Mouse (Mus musculus) left cerebral cortex, adult 18-20 months (tissue): ENCODE results near the gene Golga1. TPM values are rescaled to one million over a fixed set of nuclear protein-coding genes. Genes with fewer than 3 reads are reported as not detected.

Source experiments
- DNase-seq, 2 experiments: peaks; one replicate each; pipeline ENCODE4 v3.0.0; 2021 to 2022; ENCODE audit warnings: low spot score in 2 of 2, mixed read lengths in 1 of 2
- total RNA-seq, 2 experiments: library from RNA; stranded (reverse); gene quantifications; 2 replicates each; pipeline ENCODE4 v1.2.3; 2021

Gene Golga1
- total RNA-seq, 2 experiments from 2014 or later = 28.3 to 32.2 TPM

GRCm38 (mm10) chr2:38975941-38976805 lies 89.2 kb downstream of the Golga1 start:
- no peak for DNase-seq

DNA sequence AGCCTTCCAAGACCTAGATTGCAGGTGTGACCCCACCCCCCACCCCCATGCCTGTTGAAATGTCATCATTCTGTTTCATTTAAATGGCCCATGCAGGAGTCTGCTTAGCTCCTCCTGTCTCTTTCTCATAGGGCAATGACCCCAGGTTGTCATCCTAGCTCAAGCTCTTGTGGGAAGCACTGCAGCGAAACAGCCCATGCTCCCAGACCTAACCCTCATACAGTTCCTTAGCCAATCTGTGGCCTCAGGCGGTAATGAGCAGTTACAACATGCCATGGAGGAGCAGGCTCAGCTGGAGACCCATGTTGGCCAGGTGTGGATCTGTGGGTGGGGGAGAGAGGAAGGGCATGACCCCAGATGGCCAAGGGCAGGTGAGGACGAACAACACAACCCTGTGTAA lies 90.2 kb downstream of the Golga1 start:
- DNase-seq = no peak

DNA sequence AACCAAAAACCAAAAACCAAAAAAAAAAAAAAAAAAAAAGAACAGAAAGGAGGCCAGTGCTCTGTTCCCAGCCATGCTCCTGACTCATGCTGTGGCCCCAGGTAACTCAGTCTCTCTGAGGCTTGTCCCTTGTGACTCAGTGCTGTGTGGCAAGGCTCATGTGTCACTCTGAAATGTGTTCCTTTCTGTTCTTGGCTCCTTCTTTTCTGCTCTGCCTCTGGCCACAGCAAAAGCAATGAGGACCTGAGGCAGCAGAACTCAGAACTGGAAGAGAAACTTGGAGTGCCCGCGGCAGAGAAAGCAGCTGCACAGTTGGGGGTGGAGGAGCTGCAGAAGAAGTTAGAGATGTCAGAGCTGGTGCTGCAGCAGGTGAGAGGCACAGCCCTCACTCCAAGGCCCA lies 91.2 kb downstream of the Golga1 start:
- no peak for DNase-seq

- DNase-seq = no peak
These were observed 91.6 kb downstream of the Golga1 start for GRCm38 (mm10) chr2:38973701-38974100.

DNA sequence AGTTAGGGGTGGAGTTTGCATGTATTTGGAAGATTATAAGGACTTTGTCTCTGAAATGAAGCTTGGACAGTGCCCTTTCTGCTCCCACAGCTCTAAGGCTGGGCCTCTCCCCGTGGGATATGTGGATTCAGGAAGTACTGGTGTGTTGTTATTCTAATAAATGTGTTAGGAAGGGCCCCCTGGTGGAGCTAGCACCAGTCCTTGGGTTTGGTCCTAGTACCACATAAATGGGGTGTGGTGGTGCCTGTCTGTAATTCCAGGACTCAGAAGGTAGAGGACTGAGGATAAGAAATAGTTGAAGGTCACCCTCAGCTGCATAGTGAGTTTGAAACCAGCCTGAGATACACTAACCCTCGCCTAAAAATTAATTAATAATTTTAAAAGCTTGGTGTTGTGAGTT lies 92.1 kb downstream of the Golga1 start:
- no peak for DNase-seq

- DNase-seq = no peak
These were observed 95.3 kb downstream of the Golga1 start for GRCm38 (mm10) chr2:38970057-38970456.

- DNase-seq = no peak
These were observed 95.7 kb downstream of the Golga1 start for GRCm38 (mm10) chr2:38969650-38970049.

Other genes starting within 250 kb of the Golga1 start
- gene Nr6a1, start 137.9 kb downstream of the Golga1 start, total RNA-seq = 10 to 100 TPM; 10.7 to 11.9 TPM
- gene Olfml2a, start 133.6 kb downstream of the Golga1 start, total RNA-seq = 1 to 10 TPM; 2.3 to 2.9 TPM
- gene Wdr38, start 68.1 kb downstream of the Golga1 start, total RNA-seq = under 1 TPM; 0.44 to 0.47 TPM
- gene Arpc5l, start 60.2 kb downstream of the Golga1 start, total RNA-seq = 100 to 1,000 TPM; 102 to 109 TPM
- 100 to 1,000 TPM; 265 to 280 TPM for gene Rpl35, start 59.9 kb downstream of the Golga1 start, total RNA-seq
- 10 to 100 TPM; 54.3 to 58.3 TPM for gene Scai, start 125.2 kb upstream of the Golga1 start, total RNA-seq
- gene Ppp6c, start 160.9 kb upstream of the Golga1 start, total RNA-seq = 10 to 100 TPM; 67.1 to 68.0 TPM